Mouse (Mus musculus) ES-Bruce4 (cell line): Measurements from ENCODE around the gene Clgn.

Experiments used
- CTCF ChIP-seq: IDR thresholded peaks from one replicate; pipeline ENCODE4 v1.8.1; 2011; ENCODE audit warnings: low read depth, low read length
- POLR2A ChIP-seq: IDR thresholded peaks from one replicate; pipeline ENCODE4 v1.8.1; 2011; ENCODE audit warnings: low read length; ENCODE audit not compliant: insufficient read depth

GRCm38 (mm10) chr8:83429071-83429524, 39.4 kb downstream of the Clgn start:
- TF ChIP-seq CTCF, result no peak
- no peak for TF ChIP-seq POLR2A
